Mouse (Mus musculus) splenic B cell, adult 2 months (primary cell): ENCODE data around the gene Ssh3.
"Not testable (repeated sequence)": the region's sequence is repeated elsewhere in the genome, so short reads cannot be mapped to it uniquely, and the experiment has no call there.

Source experiments
- DNase-seq: peaks from one replicate; pipeline ENCODE4 v3.0.0-alpha.2; 2011; ENCODE audit warnings: low read depth, low spot score
- H3K27me3 ChIP-seq: 2 replicates; pipeline ENCODE4 v1.6.1; 2012; ENCODE audit warnings: mild to moderate bottlenecking, low read length, moderate library complexity, mixed read lengths; ENCODE audit not compliant: control insufficient read depth, poor library complexity, insufficient read depth, severe bottlenecking
- H3K36me3 ChIP-seq: 2 replicates; pipeline ENCODE4 v1.6.1; 2012; ENCODE audit warnings: mild to moderate bottlenecking, low read length, moderate library complexity, mixed read lengths; ENCODE audit not compliant: control insufficient read depth, poor library complexity, insufficient read depth, severe bottlenecking

The Ssh3 gene

GRCm38 (mm10) chr19:4279487-4279886 is 10.5 kb upstream of the Ssh3 start:
- DNase-seq = no peak
- Histone ChIP-seq H3K27me3 (no peaks in the 10 kb centered on the region), H3K36me3 (no peaks in the 10 kb centered on the region)

- Histone ChIP-seq H3K36me3 (no peaks in the 10 kb centered on the region), H3K27me3 (no peaks in the 10 kb centered on the region)
- no peak for DNase-seq
Measured at GRCm38 (mm10) chr19:4270972-4271371, 2.0 kb upstream of the Ssh3 start.

- H3K27me3 ChIP-seq = no peaks in the 10 kb centered on the region
- no peak for DNase-seq
Measured at GRCm38 (mm10) chr19:4270187-4270586, 1.2 kb upstream of the Ssh3 start.

GRCm38 (mm10) chr19:4265956-4266355 is 3.0 kb downstream of the Ssh3 start:
- Histone ChIP-seq H3K36me3 (no peaks in the 10 kb centered on the region; the same call in 1 of the 2 replicates), H3K27me3 (no peaks in the 10 kb centered on the region)
- peak; percentile 53 for DNase-seq

More at GRCm38 (mm10) chr19:4270187-4270586, 1.2 kb upstream of the Ssh3 start:
- no peaks in the 10 kb centered on the region; the same call in 1 of the 2 replicates for H3K36me3 ChIP-seq

GRCm38 (mm10) chr19:4264171-4264780 is 4.7 kb downstream of the Ssh3 start:
- DNase-seq = no peak
- Histone ChIP-seq H3K27me3 (no peaks in the 10 kb centered on the region), H3K36me3 (no peaks in the 10 kb centered on the region; the same call in 1 of the 2 replicates)

- Histone ChIP-seq H3K36me3 (no peaks in the 10 kb centered on the region; the same call in 1 of the 2 replicates), H3K27me3 (no peaks in the 10 kb centered on the region)
- no peak for DNase-seq
Measured at GRCm38 (mm10) chr19:4263702-4264101, 5.3 kb downstream of the Ssh3 start.

GRCm38 (mm10) chr19:4262756-4263155 is 6.2 kb downstream of the Ssh3 start:
- no peak for DNase-seq
- Histone ChIP-seq H3K36me3 (no peaks in the 10 kb centered on the region; the same call in 1 of the 2 replicates), H3K27me3 (no peaks in the 10 kb centered on the region)

- H3K36me3 ChIP-seq = no peaks in the 10 kb centered on the region; the same call in 1 of the 2 replicates
- H3K27me3 ChIP-seq = no peaks in the 10 kb centered on the region
- peak; percentile 62 for DNase-seq
Measured at GRCm38 (mm10) chr19:4261038-4261698, 7.8 kb downstream of the Ssh3 start.

- H3K27me3 ChIP-seq = no peaks in the 10 kb centered on the region
- no peaks in the 10 kb centered on the region for H3K36me3 ChIP-seq
- no peak for DNase-seq
Measured at GRCm38 (mm10) chr19:4257897-4258252, 11.1 kb downstream of the Ssh3 start.

DNA sequence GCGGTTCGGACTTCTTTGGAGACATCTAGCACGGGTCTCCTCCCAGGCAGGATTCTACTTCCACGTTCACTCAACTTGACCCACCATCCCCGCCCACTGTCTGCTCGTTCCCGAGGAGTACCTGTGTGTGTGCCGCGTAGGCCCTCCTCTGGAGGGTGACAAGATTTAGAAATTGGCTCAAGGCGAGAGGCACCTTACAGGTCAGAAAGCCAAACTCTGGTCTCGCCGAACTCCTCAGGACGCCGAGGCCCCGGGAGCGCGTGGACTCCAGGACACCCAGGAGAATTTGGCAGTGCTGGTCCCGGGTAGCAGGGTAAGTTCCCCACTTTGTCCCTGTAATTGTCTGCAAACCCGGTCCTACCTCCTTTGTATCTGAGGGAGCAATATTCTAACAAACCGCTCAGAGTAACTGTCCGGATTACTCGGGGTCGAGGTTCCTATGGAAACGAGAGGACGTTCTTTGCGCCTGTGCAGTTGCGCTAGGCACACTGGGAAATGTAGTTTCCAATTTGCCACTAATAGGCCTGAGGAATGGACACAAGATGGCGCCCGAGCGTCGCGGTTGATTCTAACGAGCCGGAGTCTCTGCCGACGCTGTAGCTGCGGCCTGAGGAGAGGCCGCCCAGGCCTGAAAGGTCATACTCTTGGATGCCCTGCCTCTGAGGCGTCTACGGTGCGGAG is 11.6 kb downstream of the Ssh3 start:
- Histone ChIP-seq H3K27me3 (no peaks in the 10 kb centered on the region), H3K36me3 (no peaks in the 10 kb centered on the region)
- peak; percentile 97 for DNase-seq

DNA sequence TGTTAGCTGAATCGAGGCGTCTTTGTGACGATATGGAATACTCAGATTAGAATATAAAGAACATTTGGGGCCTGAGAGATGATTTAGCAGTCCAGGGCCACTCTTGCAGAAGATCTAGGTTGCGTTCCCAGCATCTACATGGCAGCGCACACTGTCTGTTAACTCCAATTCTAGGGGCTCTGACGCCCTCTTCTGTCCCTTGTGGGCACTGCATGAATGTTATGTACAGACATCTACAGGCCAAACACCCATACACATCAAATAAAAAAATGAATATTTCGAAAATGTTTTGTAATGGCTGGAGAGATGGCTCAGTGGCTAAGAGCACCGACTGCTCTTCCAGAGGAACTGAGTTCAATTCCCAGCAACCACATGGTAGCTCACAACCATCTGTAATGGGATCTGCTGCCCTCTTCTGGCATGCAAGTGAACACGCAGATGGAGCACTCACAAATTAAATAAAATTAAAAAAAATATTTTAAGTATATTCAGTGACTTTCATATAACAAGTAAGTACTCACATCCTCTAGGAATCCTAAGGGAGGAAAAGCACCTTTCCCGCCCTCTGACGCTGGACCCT is 13.3 kb downstream of the Ssh3 start:
- Histone ChIP-seq H3K27me3 (no peaks in the 10 kb centered on the region), H3K36me3 (no peaks in the 10 kb centered on the region)
- DNase-seq = peak; percentile 54

GRCm38 (mm10) chr19:4254230-4254629 is 14.8 kb downstream of the Ssh3 start:
- H3K36me3 ChIP-seq = no peaks in the 10 kb centered on the region
- no peaks in the 10 kb centered on the region for H3K27me3 ChIP-seq
- DNase-seq = no peak

- not testable (repeated sequence) for H3K36me3 ChIP-seq, H3K27me3 ChIP-seq, DNase-seq
Measured at GRCm38 (mm10) chr19:4248683-4249082, 20.3 kb downstream of the Ssh3 start.

- peak; percentile 66 for DNase-seq
Measured at GRCm38 (mm10) chr19:4247010-4247409, 22.0 kb downstream of the Ssh3 start.

GRCm38 (mm10) chr19:4244775-4245174 is 24.2 kb downstream of the Ssh3 start:
- no peak for DNase-seq
- no peaks in the 10 kb centered on the region for H3K36me3 ChIP-seq
- H3K27me3 ChIP-seq = no peaks in the 10 kb centered on the region

More at GRCm38 (mm10) chr19:4247010-4247409, 22.0 kb downstream of the Ssh3 start:
- H3K36me3 ChIP-seq = no peaks in the 10 kb centered on the region
- H3K27me3 ChIP-seq = no peaks in the 10 kb centered on the region
